Mouse (Mus musculus) cerebellum, adult 9-10 months (tissue): Measurements from ENCODE around the gene Gm10972.
"Not testable (repeated sequence)": the region's sequence is repeated elsewhere in the genome, so short reads cannot be mapped to it uniquely, and the experiment has no call there.

Experiments used
- DNase-seq: peaks from one replicate; pipeline ENCODE4 v3.0.0; 2022

Gene Gm10972

GRCm38 (mm10) chr3:94642495-94643162, at the start of gene Gm10972:
Gene Gm10972, plus strand, starts transcription at chr3:94643112.
- DNase-seq: not testable (repeated sequence)

- DNase-seq: no peak
Observed at GRCm38 (mm10) chr3:94595871-94596287, 47.0 kb upstream of the Gm10972 start.

- DNase-seq: no peak
Observed at GRCm38 (mm10) chr3:94597224-94597779, 45.6 kb upstream of the Gm10972 start.

GRCm38 (mm10) chr3:94601959-94602358, 41.0 kb upstream of the Gm10972 start:
- DNase-seq: peak; percentile 80

- DNase-seq: no peak
Observed at GRCm38 (mm10) chr3:94609621-94610020, 33.3 kb upstream of the Gm10972 start.

- no peak for DNase-seq
Observed at GRCm38 (mm10) chr3:94610581-94610980, 32.3 kb upstream of the Gm10972 start.

- no peak for DNase-seq
Observed at GRCm38 (mm10) chr3:94611343-94611742, 31.6 kb upstream of the Gm10972 start.

GRCm38 (mm10) chr3:94611834-94612233, 31.1 kb upstream of the Gm10972 start:
- DNase-seq: no peak

- no peak for DNase-seq
Observed at GRCm38 (mm10) chr3:94612274-94612673, 30.6 kb upstream of the Gm10972 start.

- no peak for DNase-seq
Observed at GRCm38 (mm10) chr3:94613258-94613878, 29.5 kb upstream of the Gm10972 start.

- DNase-seq: peak; percentile 48
Observed at GRCm38 (mm10) chr3:94616717-94617116, 26.2 kb upstream of the Gm10972 start.

- no peak for DNase-seq
Observed at GRCm38 (mm10) chr3:94621740-94622507, 21.0 kb upstream of the Gm10972 start.

- no peak for DNase-seq
Observed at GRCm38 (mm10) chr3:94622550-94622949, 20.4 kb upstream of the Gm10972 start.

GRCm38 (mm10) chr3:94624281-94624680, 18.6 kb upstream of the Gm10972 start:
- no peak for DNase-seq

GRCm38 (mm10) chr3:94628712-94629111, 14.2 kb upstream of the Gm10972 start:
- no peak for DNase-seq

GRCm38 (mm10) chr3:94629876-94630275, 13.0 kb upstream of the Gm10972 start:
- no peak for DNase-seq

GRCm38 (mm10) chr3:94648755-94649590, 6.1 kb downstream of the Gm10972 start:
- DNase-seq: no peak

GRCm38 (mm10) chr3:94650409-94650808, 7.5 kb downstream of the Gm10972 start:
- DNase-seq: no peak

- DNase-seq: not testable (repeated sequence)
Observed at GRCm38 (mm10) chr3:94653967-94654366, 11.1 kb downstream of the Gm10972 start.

- not testable (repeated sequence) for DNase-seq
Observed at GRCm38 (mm10) chr3:94657852-94658739, 15.2 kb downstream of the Gm10972 start.

GRCm38 (mm10) chr3:94658740-94659095, 15.8 kb downstream of the Gm10972 start, which contains the start of gene Tuft1:
Gene Tuft1, minus strand, starts transcription at chr3:94658872.
- DNase-seq: peak; percentile 78
